Mouse (Mus musculus) adrenal gland, adult (tissue): ENCODE data around the gene Cacng2.
A peak's percentile ranks its signal among the peaks of the same experiment; 100 is the strongest.
"Not testable (repeated sequence)": the region's sequence is repeated elsewhere in the genome, so short reads cannot be mapped to it uniquely, and the experiment has no call there.

Experiments
- DNase-seq, 2 experiments: peaks; one replicate each; pipeline ENCODE4 v3.0.0; 2022 to 2023; ENCODE audit warnings: low spot score in 1 of 2; ENCODE audit not compliant: inconsistent age in 2 of 2

The Cacng2 gene

DNA sequence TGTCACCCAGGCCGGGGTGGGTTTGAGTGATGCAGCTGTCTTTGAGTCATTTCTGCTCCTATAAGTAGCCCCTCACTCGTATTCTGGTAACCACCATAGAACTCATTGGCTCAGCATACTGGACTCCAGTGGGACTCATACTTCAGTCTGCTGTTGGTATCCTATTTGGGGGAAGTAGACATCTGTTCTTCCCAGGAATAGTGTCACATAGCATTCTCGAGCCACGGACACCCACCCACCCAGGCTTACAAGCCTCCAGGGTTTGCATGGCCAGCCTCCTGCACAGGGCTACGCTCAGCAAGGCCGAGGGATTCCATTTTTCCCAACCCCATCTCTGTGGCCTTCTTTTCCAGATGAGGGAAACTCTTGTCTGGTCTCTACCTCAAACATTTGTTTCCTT is 93.3 kb downstream of the Cacng2 start:
- DNase-seq: no peak

DNA sequence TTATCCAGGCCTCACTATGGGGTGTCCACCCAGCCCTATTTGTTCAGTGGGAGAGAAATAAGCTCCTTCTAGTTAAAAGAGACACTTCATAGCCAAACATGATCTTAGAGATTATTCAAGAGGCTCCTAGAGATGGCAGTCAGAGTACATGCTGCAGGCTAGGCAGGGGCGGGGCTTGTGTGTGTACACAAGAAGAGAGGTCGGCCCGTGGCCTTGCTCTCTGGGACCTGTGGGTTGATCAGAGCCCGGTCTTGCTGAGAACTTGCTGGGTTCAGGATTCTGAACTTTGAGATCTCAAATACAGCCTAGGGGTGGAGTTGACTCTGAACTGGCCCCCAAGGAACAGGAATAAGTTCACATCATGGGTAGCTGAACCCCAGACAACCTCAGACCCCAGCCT is 95.6 kb downstream of the Cacng2 start:
- no peak for DNase-seq

DNA sequence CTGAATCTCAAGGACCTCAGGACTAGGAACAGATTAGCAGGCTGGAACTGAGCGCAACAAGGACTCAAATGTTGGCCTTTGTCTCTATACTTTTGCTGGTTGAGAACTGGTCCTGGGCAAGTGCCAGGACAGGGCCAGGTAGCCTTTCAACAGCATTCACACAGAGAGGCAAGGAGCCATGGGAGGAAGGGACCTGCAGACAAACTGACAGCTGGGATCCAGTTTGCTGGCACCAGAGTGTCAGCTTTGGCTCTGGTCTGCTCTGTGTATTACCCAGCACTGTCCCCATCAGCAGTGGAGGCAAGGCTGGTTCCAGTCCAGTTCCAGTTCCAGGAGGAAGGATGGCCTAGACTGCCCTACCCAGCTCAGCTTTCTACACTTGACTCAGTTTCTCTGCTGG is 105.8 kb downstream of the Cacng2 start:
- DNase-seq: no peak

DNA sequence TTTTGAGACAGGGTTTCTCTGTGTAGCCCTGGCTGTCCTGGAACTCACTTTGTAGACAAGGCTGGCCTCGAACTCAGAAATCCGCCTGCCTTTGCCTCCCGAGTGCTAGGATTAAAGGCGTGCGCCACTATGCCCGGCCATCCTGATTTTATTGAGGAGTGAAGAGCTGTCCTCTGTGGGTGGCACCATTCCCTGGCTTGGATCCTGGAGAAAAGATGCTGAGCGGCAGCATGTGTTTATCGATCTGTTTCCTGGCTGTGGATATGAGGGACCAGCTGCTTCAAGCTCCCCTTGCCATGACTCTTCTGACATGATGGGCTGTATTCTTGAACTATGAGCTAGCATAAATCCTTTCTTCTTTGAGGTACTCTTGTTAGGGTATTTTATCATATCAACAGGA is 111.6 kb downstream of the Cacng2 start:
- not testable (repeated sequence) for DNase-seq

DNA sequence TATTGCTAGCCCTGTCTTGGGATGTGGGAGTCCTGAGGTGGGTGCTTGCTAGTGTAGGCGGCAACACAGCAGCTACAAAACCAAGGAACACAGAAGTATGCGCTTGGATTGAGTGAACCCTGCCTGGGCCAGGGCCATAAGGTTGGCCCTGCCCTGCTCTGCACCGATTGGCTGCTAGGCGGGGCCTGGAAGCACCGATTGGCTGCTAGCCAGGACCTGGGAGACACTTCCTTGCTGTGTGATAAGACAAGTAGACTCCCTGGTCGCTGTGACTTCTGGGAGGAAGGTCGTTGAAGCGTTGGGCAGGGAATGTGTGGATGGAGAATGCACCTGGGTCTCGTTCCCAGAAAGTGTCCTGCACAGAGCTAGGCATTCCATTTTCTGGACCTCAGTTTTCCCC is 115.9 kb downstream of the Cacng2 start:
- no peak for DNase-seq

DNA sequence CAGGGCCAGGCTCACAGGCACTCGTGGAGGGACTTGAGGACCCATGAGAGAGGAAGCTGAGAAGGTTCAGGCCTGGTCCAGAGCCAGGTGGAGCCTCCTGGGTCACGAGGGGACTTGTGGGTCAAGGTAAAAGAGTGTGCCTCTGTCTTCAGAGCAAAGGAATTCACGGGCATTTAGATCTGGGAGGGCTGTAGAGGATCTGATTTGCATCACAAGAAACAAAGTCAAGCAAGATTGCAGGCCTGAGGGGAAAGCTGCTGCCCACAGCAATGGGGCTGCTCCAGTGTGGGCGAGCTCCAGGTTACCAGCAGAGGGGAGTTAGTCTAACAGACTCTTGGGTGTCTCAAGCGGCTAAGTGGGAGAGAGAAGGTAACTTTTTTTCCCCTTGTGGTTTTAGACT is 118.4 kb downstream of the Cacng2 start:
- no peak for DNase-seq

DNA sequence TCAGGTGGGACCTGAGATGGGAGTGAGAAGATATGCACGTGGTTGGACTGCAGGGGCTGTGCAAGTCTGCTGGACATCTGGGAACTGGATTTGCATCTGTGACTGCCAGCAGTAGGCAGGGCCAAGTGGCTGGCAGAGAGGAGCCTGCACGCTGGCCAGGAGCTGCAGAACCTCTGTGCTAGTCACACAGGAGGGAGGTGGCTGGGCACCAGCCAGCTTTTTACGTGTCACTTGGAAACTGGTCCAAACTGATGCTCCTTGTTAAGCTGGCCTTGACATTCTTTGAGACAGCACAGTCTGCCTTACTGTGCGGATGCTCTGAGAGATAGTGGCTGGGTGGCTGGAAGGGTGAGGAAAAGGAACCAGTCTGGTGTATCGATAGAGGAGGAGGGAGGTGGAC is 131.3 kb downstream of the Cacng2 start:
- DNase-seq: peak; percentile 94 to 95

DNA sequence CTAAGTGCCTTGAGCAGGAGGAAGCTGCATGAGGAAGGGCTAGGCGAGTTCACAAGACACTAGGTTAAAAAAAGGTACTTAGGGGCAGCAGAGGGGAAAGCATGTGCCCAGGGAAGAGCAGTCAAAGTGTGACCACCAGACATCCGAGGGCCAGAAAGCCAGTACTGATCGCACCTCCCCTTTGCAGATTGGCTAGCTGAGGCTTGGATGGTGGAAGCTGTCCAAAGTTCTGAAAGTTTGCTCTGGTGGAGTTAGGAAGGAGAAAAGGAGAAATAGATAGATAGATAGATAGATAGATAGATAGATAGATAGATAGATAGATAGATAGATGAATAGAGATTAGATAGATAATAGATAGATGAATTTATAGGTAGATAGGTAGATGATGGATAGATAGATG is 136.4 kb downstream of the Cacng2 start:
- peak in 1 of 2 experiments; percentile 37 for DNase-seq

DNA sequence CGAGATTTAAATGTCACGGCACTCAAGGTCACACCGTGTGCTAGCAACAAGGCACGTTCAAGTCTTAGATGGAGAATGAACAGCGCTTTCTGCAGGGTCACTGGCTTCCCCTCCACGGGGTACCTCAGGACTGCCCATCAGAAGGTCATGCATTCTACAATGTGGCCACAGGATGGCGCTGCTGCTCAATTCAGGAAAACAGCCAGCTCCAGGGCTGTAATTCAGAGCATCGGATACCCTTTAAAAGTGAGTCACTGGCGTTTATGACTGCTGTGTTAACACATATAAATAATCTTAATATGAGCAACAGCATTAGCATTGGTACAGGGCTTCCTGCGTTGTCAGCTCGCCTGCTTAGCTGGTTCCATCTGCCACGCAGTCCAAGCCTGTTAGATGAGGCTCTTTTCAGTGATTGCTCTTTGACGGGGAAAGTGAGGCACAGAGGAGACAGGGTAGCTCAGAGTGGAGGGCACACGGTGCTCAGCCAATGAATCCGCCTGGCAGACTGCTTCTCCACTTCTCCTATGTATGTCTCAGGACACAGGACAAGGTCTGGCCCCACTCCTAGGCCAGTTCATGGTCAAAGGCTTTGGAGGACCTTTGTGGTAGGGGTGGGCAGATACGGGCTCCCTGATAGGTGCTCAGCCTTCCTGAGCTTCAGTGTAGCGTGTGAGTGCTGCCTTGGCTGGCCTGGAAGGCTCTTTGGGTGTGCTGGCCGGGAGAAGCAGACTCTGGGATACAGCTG is 137.5 kb downstream of the Cacng2 start:
- DNase-seq: peak; percentile 85 to 96

DNA sequence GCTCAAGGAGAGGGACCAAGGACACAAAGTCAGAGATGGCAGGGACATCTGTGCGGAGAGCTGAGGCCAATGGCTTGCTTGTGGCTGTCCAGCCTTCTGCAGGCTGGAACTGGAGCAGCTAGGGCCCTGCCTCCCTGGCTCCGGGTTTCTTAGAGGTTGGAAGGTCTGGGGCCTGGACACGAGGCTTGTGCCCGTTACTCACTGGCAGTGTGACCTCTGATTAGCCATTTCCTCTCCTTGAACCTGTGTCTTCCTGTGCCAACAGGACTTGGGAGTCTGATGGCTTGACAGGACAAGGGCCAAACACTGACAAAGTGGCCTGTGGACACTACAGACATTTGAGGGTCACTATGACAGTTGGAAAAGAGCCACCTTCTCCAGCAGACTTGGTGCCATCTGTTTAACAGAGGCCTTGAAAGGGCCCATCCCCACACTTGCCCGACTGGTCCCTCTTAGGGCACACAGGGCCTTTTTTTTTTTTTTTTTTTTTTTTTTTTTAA is 138.6 kb downstream of the Cacng2 start:
- DNase-seq: peak; percentile 79 to 94

DNA sequence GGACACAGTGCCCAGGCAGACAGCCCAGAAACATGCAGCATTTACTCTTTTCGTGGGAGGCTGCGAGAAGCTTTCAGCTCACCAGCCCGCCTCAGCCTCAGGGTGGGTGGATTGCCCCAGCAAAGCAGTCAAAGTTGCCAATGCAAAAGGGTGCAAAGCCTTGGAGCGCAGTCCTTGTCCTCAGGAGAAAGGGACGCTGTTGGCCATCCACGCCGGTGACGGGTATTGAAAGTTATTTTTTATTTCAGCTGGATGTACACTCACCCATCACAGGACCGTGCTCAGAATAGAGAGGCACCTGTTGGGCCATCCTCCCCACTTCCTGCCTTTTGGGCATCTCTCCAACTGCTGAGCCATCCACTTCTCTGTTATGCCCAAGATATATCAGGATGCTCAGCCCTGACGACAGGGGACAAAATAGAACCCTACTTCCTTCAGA is 140.4 kb downstream of the Cacng2 start:
- DNase-seq: peak in 1 of 2 experiments; percentile 29

DNA sequence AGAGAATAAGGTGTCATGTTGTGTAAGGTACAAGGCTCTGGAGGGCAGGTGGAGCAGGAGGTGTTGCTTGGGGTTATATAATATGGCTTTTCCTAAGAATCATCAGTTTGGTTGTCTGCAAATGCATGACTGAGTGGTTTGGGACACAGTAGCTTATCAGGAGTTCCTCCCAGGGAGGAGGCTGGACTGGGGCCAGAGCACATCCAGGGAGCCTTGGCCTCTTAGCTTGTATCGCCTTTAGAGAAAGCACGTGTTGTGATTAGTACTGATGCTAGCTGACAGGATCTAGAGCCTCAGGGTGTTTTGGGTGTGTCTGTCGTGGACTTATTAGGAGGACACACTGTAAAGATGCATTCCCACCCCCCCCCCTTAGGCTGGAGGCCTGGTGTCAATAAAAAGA is 142.2 kb downstream of the Cacng2 start:
- DNase-seq: peak; percentile 75 to 88

DNA sequence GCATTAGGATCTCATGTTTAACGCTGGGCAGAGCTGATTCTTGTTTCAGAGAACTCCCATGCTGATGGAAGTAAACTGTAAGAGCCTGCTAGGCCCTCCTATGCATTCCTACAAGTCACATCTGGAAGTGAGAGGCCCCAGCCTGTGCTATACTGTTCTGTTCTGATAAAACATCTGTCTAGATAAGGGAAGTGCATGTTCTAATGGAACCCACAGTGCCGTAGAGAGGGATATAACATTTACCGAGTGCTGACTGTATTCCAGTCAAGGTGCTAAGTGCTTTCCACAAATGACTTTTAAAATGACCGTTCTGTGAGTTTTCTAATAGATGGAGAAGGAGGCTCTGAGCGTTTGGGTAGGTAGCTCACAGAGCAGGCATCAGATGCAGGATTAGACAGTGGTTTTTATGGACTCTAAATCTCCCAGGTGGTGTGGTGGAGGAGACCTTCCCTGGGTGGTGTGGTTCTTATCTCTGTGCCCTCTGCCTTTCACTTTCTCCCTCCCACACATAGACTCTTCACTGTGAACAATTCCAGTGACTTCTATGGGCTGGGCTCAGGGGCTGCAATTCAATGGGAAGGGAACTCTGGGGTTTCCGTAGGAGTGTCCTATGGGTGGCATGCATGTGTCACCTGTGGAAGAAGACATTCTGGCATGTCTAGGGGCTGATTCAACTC is 145.5 kb downstream of the Cacng2 start:
- DNase-seq: peak in 1 of 2 experiments; percentile 51

DNA sequence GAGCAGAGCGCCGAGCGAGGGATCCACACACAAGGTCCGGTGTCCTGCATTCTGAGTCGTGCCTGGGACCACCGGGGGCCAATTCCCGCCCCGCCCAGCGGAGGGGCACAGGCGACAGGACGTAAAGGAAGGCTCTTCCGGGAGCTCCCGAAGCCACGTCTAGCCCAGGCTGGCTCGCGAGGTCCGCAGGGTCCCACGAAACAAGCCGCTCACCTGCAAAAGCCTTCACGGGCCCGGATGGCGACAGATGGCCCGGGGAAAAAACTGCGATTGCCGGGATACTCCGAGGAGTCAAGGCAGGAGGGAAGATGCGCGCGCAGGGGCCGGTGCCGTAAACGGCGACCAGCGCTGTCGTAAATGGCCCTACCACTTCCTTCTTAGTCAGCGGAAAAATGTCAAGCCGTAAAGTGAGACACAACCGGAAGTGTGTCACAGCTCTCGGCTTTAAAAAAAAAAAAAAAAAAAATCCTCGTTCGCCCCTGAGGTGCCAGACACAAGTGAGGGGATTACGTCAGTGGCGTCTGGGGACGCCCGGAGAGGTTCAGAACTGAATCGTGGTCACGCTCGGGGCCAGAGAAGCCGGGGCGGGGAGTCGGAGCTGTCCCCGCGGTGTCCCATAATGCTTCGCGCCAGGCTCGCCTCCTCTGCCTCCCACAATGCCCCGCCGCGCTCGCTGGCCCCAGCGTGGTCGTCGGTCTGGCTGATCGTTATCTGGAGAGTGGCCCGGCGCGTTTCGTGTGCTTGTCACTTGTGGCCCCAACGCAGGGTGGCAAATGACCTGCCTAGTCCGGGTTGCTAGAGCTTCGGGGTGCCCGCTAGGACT is 149.1 kb downstream of the Cacng2 start, which contains the start of gene Eif3d:
Gene Eif3d, minus strand, starts transcription at position 344 of the 823 bp plus-strand sequence.
- DNase-seq: peak; percentile 96 to 100

DNA sequence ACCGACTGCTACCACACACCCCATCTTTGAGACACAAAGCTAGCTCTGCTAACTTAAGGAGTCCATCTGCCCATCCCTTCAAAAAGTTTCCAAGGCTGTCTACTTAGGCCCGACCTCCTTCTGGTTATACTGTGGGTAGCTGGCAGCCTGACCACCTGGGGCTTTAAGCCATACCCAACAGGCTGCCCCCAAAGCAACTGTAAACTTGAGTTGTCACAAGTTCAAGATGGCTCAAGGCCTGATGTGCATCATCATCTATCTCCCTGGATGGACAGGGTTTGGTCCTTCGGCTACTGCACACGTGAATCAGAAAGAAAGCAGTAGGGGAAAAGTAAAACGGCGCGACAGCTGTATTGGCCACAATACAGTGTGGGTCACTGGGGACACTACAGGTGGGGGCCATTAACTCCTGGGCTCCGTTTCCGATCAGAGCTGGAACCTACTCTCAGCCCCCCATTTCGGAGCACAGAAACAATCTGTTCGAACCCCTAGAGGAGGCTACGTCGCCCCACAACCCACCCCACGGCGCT is 149.8 kb downstream of the Cacng2 start:
- DNase-seq: no peak

DNA sequence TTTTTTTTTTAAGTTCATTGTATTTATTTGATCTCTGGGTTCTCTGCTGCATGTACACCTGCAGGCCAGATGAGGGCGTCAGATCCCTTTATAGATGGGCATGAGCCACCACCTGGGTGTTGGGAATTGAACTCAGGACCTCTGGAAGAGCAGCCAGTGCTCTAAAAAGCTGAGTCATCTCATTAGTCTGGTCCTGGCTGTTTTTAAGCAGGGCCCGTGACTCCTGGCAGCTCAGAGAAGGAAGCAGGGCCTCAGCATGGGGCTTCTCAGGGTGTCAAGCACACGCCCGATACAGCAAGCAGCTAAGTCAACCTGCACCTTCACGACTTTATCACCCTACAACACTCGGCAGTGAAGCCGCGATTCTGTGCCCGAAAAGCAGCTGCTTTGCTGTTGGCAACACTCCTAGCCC is 154.7 kb downstream of the Cacng2 start:
- DNase-seq: no peak

DNA sequence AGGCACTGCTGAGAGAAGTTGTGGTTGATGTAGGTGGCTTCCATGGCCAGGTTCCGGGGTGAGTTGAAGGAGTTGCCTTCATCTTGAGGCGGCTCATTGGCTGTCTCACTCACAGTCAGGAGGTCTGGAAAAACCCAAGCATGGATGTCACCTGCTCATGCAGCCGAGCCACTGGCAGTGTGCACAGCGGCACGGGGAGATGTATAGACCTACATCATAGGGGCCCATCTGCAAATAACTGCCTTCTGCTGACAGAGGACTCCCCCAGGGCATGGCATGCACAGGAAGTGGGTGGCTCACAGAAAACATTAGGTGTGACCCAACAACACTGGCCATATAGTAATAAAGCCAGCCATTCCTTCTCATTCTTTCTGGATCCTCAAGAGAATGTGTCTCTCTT is 157.4 kb downstream of the Cacng2 start:
- DNase-seq: no peak

DNA sequence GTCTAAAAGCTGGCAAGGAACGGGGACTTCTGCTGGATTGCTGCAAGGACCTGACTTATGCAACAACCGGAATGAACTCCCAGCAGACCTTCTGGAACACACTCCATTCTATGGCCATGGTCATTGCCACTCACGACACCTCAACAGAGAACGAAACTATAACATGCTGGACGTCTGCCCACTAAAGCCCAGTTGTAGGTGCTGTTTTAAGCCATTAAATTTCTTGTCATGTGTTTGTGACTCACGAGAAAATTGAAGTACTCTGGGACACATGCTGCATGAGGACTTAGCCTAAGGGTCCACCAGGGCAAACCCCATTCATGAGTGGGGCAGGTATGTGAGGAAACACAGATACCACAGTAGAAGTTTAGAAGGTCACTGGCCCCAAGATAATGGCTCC is 159.1 kb downstream of the Cacng2 start:
- no peak for DNase-seq

DNA sequence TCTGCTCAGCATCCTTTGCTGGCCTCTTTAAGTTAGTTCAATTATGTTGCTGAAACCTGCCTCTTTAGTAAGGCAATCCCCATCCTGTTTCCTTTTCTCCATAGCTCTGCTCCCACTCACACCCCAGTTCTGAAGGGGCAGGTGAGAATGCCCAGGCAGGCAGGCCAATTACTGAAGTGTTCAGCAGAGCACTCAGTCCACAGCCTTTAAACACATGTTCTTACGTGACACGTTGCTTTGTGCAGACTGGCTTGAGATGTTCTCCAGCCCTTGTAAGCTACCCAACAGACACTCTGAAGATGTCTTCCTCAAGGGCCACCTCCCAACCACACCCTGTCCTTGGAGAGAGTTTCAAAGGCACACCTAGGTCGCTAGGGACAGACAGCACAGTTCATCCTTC is 161.8 kb downstream of the Cacng2 start:
- no peak for DNase-seq

DNA sequence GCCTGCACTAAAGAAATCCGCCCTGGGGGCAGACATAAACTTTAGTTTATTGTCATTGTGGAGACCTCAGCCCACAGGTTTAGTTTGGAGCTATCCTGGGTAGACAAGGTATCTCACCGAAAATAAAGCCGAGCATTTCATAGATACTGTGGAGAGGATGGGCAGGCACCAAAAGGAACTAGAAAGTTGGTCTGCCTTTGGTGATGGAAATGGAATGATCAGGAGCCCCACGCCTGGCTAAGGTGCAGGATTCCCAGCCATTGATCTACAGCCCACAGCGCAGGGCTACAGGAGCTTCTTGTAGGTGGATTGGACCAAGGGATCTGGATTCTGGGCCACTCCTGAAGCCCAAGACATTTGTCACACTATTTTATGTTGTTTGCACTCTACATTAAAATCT is 162.2 kb downstream of the Cacng2 start:
- DNase-seq: no peak

DNA sequence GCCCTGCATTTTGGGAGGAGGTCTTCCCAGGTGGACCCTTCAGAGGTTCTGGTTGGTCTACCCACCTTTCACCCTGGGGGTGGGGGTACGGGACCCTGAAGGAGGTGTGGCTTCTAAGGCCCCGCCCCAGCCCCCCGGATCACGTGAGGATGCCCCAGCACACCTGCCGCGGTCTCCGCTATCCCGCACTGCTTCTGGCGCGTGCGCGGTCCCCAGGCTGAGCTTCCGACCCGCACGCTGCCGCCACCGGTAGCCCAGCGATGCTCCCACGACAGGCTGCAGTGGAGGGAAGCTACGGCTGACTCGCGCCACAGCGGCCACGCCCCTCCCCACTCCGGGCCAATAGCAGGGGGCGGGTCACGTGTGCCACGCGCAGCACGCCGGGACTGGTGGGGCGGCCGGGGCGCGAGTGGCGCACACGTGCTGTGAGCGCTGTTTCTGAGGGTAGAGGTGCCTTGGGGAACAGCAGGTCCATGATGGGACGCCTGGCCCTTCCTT is 163.4 kb downstream of the Cacng2 start, which contains the start of gene Foxred2:
Gene Foxred2, minus strand, starts transcription at position 319 of the 498 bp plus-strand sequence.
- peak; percentile 92 to 94 for DNase-seq
